Mouse (Mus musculus) ovary, postnatal 10 days (tissue): ENCODE measurements at regions not wholly inside any gene's neighbourhood (a gene's known extent, or its start where the extent isn't known, plus 50 kb on each side); places are given as distances from the start of the nearest gene placed in this dataset.
A peak's percentile ranks its signal among the peaks of the same experiment; 100 is the strongest.

ENCODE experiments used
- DNase-seq: peaks from one replicate; pipeline ENCODE4 v3.0.0; 2022; ENCODE audit warnings: low spot score

DNA sequence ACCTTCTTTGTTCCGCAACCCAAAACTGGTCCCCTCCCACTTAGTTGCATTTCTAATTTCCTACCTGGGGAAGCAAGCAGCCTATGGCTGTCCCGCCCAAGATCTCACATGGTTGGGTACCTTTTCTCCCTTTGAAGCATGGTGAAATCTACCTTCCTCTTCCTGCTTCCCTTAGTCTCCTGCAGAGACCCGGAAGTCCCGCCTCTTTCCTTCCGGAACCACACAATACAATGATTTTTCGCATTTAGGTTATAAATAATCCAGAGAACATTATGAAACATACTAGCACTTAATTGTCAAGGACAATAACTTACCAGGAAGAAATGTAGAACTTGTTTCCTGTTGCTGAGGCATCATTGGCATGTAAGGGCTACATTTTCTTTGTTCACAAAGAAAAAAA is 58.8 kb downstream of the 1700009N14Rik start:
- no peak for DNase-seq

DNA sequence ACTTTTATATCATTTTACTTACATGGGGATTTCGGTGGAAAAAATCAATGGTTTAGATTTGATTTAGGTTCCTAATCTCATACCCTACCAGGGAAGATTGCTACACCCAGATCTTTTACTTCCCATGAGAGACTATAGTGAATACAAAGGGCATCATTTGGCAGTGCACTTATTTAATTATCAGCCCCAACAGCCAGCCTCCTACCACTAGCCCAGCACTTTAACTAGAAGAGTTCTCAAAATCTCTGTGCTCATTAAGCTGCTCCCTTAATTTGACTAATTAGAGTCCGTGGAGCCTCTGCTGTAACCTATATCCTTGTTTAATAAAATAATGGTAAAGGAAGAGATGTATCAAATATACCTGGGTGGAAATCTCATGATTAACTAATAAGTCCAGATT is 77.4 kb downstream of the 1700009N14Rik start:
- DNase-seq, result no peak

DNA sequence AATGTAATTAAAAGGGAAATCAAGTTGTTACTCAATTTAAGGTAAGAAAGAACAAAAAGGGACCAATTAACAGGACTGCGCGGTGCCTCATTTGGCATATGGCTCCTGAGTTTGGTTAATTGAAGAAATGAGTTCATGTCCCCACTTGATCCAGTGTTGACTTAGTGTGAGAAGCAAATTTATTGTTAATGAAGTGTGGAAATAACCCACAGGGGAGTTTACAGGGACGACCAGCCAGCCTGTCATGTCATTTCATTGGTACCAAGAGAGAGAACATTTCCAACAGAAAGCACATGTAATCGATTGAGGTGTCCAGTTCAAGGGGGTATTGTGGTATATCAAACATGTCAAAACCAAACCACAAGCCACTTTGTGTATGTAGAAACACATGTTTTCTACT is 78.6 kb downstream of the 1700009N14Rik start:
- no peak for DNase-seq

DNA sequence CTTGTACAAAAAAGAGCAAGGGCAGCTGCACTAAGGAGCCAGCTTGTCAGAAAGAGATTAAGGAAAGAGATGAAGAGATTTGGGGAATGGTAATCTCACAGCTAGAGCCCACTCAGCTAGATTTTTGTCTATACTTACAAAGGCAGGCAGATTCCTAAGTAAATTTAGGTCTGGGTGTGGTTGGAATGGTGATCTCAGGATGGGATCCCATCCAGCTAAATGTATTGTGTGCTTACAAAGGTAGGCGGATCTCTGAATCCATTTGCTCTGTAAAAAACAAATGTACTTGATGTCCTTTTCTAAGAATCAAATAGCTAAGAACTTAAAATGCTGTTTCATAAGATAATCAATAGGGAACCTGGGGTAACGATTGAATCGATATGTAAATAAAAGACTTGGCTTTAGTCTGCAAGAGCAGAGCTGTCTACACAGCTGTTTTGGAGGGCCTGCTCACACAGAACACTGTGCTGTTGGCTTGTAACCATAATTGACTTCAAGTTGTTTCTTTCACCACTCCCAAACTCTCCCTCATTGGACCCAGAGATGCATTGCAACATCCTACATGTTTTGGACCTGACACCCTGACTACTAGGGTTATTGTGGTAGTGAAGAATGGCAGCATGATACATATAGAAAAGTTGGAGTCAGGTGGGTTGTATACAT is 106.1 kb downstream of the 1700009N14Rik start:
- no peak for DNase-seq

DNA sequence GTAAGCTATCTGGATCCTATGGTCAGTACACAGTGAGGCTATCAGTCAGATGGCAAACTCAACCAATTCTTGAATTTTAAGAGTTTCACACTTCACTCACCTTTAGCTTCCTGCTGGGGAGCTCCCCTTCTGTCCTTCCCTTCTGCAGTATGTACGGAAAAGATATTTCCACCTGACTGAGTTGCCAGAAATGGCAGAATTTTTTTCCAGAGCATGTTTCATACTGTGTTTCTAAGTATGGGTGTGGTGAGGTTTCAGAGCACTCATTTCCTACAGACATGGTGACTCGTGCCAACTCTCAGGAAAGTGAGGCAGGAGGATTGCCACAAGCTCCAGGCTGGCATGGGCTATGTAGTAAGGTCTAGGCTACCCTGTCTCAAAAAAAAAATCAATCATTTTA is 147.3 kb downstream of the 1700009N14Rik start:
- no peak for DNase-seq

DNA sequence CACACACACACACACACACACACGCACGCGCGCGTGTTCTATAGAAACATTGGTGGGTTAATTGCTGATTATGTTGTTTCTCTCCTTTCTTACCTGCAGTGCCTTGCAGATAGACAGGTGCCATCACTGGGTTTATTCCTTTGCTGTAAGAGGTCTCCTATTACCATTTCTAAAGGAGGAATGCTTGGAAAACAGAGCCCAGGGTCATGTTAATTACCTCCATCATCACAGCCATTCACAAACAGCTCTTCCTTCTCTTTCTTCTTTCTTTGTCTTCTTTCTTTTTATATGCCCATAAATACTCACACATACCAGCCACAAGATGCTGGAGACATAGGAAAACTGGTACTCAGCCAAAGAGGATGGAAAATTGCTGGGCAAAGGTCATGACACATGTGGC is 155.0 kb downstream of the 1700009N14Rik start:
- DNase-seq, result no peak

DNA sequence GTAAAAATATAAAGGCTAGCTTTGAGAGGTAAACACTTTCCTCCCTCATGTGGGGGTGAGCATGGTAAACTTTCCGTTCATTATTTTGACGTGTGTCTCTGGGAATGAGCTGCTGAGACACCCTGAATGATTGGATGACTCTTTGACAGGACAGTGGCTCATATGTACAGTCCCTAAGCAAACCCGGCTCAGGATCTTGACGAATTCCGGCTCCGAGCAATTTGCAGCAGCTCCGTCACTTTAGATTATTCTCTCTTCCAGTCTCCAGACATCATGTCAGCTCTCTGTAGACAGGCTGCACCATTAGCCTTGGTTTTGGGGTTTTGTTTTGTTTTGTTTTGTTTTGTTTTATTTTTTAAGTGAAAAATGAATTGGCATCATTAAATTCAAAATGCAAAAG is 194.0 kb downstream of the 1700009N14Rik start:
- DNase-seq, result no peak

DNA sequence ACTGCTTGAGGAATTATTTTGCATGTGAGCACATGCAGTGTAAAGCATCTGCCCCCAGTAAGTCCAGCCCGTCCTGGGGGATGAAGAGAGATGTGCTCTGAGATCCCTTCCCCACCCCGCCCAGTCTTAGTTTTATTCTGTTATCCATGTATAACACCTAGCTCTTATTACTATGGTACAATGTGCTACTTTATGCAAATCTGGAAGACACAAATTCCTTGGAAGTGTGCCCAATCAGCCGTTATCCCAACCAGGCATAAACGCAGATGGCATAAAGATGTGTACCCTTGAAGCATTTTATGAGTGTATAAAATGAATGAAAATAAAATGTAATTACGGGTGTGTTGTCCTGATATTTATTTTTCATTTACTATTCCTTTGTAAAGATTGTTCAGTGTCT is 194.8 kb downstream of the 1700009N14Rik start:
- no peak for DNase-seq

DNA sequence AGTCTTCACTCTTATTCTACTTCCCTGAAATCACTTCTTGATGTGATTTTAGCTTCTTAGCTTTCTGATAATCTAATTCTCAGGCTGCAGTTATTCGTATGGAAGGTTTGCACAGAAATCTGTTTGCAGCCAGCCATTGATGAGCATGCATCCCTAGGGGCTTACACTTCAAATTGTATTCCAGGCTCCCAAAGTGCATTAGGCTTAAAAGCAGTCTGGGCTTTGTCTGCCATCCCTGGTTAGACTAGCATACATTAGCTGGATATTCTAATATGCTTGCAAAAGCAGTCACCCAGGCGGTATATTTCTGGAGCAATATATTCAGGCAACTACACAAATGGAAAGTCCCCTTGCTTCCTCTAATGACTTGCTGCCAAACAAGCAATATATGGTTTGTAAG is 210.4 kb downstream of the 1700009N14Rik start:
- no peak for DNase-seq

DNA sequence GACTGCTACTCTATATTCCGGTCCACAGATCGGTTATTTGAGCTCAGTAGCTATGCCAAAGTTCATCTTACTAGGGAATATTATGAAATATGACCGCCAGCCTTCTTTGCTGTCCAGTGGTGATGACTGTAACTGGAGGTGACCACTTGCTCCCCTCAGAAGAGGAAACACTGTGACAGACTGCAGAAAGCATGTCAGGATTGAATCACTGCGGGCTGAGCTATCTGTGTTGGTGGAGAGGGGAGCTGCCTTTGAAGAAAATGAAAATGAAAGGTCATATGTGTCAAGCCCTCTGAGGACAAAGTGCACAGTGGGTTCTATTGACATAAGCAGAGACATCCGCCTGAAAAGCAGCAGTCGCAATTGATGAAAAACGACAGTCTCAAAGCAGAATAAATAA is 222.5 kb downstream of the 1700009N14Rik start:
- no peak for DNase-seq

DNA sequence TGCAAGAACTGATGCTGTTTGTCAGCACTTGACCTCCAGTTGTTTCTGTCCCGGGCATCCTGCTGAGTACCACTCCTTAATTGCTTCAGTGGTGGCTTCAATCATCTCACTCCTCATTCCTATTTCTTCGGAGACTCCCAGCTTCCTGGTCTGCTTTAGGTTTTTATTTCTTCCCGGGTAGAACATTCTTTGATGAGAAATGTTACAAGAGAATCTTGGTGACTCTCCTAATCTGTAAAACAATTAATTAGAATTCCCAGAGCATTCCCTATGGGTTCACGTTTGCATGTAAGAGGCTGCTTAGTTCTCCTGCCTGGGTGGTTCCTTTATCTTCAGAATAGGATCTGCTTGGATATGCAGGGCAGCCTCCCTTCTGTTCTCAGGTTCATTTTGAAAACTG is 245.1 kb downstream of the 1700009N14Rik start:
- DNase-seq, result no peak

DNA sequence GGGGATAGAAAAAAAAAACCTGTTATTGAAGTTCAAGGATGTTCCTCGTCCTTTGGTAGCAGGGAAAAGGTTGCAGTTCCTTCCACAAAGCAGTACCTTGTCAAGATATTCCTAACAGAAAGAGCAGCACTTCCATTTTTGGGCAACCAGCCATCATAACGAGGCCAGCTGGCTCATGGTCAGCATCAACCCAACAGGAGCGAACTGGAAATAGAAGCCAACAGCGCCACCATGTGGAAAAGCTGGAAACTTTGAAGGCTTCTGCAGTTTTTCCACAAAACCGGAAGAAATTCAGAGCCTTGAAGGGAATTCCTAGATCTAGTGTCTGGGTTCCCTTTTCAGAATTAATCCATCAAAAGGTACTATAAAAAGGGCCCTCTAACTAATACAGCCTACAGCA is 247.5 kb downstream of the 1700009N14Rik start:
- DNase-seq, result peak; percentile 46

DNA sequence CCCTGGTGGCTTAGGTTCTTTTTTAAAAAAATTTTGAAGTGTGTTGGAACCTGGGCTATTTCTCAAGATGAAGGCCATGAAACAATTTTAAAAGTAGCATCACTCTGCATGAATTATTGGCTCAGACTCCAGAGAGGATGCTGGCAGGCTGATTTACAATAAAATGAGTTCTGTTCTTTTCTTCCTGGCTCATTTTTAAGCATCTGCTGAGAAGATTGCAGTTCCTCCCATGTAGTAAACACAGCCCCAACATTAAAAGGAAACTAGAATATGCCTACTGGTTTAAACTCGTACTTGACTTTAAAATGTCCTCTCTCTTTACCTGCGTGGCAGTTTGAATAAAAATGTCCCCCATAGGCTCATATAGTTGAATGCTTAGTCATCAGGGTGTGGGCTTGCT is 249.3 kb downstream of the 1700009N14Rik start:
- DNase-seq, result no peak

DNA sequence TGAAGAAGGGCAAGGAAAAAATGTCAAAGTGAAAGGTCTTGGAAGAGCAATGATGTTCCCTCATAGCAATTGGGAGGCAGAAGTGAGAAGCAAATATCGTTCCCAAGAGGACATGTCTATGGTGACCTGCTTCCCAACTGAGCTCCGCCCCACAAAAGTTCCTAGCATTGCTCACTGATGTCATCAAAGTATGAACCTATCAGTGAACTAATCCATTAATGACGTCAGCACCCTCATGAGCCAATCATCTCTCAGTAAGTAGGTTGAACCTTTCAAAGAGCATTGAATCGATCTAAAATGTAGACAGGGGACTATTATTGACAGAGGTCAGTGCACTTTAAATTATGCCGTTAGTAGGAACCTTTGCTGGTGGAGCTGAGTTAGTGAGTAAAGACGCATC is 267.4 kb downstream of the 1700009N14Rik start:
- DNase-seq, result no peak

DNA sequence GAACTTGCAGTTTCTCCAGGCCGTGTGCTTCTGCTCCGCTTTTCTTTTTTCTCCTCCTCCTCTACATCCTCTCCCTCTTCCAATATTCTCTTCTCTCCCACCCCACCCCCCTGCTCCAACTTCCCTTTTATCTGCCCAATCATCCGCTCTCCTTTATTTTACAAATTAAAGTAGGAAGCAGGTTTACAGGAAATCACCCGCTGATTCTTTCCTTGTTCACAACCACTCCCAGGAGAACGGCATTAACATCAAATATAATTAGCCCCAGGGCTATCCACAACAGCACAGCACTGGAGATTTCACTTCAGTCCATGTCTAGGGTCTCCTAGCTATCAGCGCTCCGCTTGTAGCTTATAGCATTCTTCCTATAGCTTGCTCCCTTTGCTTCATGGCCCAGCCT is 268.6 kb downstream of the 1700009N14Rik start:
- no peak for DNase-seq

DNA sequence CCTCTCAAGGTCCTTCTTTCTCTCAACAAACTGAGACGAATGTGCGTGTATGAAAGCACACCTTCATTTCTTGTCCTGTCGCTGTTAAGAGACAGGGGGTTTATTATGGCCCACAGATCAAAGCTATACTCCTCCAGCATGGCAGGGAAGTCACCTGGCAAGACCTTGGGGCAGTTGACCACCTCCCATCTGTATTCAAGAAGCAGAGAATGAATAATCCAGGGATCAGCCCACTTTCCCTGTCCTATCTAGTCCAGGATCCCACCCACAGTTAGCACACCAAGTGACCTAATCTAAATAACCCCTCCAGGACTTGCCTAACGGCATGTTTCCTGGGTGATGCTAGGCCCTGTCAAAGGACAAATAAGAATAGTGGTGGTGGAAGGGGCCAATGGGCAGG is 269.9 kb downstream of the 1700009N14Rik start:
- DNase-seq, result no peak

DNA sequence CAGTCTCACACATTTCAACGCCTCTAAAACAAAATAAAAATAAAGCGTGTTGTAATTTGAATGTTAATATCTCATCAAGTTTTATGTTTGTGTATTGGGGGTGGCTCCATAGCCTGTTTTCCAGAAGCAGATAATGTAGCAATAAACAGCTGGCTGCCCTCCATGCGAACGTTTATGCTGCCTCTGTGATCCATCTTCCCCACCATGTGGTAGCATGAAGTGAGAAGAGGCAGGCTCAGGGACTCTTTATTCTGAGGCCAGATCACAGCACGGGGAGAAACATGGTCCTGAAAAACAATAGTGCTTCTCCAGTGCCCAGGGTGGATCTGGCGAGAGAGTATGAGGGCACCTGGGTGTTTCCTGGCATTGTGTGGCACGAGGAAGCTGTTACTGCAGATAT is 271.4 kb downstream of the 1700009N14Rik start:
- DNase-seq, result no peak

DNA sequence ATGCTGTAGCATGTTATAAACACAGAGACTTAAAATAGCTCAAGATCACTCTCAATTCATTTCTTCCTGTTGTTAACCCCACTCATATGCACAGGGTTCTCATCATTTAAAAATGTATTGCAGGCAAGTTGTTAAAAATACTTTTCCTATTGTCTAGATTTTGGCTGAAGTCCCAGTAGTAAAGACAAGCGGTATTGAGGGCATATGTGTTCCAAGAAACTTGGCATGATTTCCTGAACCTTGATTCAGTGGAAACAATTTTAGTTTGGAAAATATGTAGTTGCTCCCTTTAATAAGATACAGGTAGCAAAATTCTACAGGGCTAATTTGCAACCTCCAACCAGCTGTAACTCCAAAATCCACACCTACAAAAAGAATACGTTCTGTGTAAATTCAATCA is 315.5 kb downstream of the 1700009N14Rik start:
- DNase-seq, result no peak

DNA sequence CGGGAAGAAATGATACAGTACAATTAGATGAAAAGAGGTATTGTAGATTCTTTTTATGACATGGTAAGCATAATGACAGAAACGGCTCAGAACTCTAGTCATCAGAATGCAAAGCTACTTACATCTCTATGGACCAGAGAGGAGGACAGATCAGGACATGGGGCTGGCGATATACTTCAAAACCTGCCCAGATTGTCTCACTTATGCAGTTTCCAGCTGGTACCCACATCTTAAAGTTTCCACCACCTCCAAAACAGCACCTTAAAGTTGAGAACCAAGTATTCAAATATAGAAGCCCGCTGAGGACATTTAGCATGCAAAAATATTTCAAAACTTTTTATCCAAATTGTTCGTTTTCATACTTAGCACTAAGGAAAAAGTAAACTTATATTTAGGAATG is 341.0 kb downstream of the 1700009N14Rik start:
- no peak for DNase-seq

DNA sequence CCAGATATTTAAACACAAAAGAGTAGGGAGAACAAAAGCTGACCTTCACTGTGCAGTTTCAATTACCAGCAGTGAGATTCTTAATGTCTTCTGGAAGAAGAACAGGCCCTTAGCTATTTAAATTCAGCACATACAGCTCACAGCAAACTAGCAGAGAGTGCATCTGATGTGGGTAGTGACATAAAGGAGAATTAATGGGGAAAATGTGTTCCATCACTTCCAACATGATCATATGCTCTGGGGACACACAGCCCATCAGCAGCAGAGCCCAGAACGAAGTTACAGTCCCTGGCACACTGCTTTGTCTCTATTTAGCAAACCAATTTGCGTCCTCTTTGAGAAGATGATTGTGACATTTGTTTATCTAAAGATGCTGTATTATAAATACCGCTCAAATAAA is 332.9 kb upstream of the Aco1 start:
- DNase-seq, result no peak

DNA sequence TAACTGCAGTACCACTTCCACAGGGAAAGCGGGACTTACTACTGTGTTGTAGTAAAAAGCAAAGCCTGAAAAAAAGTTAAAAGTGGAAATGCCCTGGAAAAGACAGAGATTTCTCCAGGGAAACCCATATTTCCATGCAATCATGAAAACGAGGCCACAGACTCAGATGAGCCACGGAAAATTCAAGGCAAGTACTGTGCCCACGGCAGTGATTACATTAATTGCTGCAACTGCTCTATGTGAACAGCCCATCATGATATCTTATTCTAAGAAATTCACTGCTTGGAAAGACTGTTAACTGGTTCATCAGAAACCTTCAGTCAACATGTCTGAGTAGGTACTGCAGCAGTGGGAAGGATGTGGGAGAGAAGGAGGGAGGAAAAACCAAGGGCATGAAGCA is 330.1 kb upstream of the Aco1 start:
- no peak for DNase-seq

DNA sequence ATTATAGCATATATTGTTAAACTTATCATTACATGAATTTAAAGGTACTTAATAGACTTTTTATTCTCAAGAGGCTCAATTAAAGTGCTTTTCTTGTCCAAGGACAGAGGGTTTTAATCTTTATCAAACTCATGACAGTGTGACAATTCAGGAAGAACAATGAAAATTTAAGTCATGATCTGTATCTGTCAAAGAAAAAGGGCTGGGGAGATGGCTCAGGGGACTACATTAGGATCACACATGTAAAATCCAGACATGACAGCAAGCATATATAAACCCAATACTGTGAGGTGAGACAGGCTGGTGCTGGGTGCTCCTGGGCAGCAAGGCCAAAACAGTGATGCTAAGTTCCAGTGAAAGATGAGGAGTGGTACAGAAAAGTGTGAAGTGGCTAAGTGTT is 327.3 kb upstream of the Aco1 start:
- no peak for DNase-seq

DNA sequence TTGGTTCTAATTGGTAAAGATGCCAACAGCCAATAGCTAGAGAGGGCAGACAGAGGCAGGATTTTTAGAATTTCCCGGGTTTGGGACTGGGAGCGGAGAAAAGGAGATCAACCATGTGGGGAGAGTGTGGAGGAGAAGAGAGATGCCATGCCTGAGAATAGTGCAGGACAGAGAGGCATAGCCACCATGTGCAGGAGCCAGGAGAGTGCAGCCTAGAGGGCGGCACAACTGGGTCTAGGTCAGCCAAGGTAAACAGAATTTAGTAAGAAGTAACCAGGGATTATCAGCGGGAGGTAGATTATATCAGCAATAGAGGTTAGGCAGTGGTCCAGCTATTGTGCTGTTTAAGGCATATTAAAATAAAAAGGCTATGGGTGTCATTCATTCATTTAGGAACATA is 325.2 kb upstream of the Aco1 start:
- DNase-seq, result no peak

DNA sequence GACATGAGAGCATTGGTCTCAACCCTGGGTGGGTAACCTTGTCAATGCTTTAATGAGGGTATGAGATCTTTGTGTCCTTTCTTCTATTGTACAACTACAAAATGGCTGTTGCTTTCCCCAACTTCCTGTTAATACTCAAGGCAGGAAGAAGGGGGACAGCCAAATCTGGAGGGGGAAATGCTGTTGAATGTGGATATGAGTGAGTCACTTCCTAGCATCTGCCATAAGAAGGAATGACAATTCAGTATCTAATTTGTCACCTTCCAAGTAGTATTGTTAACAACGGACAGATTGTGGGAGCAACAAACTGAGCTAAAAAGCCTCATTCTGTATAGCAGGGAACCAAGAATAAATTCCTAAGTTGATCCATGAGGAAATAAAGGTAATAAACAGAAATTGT is 309.2 kb upstream of the Aco1 start:
- DNase-seq, result no peak
